Mouse (Mus musculus): ENCODE data around the gene Vmn2r12.
"Not testable (repeated sequence)": the region's sequence is repeated elsewhere in the genome, so short reads cannot be mapped to it uniquely, and the experiment has no call there.

The Vmn2r12 gene
- long read RNA-seq, experiment 1 = 0 reads
- long read RNA-seq, experiment 2 = 0 reads

DNA sequence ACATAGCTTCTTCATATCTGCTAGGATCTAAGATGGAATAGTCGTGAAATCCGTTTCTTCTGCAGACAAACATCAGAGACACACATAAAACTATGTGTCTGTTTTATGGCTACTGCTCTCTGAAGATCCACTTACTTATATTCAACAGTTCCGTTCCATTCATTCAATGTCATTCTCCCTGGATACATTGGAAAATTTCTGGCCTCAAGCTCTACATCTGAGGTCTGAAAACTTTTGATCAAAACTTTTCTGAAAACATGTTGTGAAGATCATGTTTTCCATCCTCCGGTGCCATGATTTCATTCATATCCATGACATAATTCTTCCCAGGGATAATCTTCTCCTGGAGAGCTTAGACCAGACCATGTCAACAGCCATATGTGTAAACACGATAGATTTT lies at the start of gene Vmn2r12:
Gene Vmn2r12 (minus strand): TSS at position 101 of the 400 bp plus-strand sequence.
- intact Hi-C loops (cut with DNase I) = not testable (repeated sequence)

DNA sequence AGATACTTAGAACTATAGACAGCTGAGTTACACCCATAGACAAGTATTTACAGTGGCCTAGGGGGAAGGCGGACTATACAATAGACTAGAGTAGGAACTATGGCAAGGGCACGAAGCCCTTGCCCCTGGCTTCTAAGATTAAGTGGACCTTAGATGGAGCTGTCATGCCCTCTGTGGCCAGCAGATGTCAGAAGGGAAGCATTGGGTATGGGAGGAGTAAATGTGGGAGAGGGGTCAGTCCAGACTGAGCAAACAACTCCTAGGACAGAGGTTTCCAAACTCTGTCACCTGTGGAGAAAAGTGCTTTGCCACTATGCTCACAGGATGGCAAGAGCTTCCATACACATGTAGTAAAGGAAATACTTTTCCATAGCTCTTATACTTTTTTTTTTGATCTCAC lies 41.8 kb upstream of the Vmn2r12 start:
- intact Hi-C loops (cut with DNase I) = no loop called here

DNA sequence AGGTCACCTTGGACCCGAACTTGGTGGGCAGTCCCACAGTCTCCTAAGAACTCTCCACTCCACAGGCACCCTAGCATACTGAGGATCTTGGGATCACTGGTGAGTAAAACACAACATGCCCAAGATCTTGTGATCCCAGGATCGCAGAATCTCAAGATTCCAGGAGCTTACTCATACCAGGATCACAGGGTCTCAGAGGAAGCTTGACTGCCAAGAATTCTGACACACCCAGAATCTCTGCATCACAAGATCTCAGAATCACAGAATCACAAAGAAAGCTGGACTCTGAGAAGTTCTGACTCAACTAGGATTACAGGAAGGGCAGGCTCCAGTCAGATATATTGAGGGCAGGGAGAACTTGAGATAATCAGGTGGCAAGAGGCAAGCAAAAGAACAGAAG lies 39.0 kb upstream of the Vmn2r12 start:
- intact Hi-C loops (cut with DNase I) = no loop called here

DNA sequence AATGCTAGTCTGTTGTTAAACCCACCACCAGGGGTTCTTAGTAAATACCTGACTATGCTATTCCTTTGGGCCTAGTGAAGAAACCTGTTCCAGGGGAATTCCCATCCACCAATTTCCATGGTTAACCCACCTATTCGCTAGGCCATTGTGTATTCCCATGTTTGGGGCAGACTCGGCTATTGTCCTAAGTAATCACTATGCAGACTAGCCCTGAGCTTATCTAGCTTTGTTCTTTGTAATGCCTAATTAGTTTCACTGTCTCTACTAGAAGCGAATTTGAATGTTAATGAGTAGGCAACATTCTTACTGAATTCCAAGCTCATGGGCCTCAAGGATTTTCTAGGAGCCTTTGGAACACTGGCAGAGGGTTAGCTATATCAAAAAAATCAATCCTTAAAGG lies 1.3 kb downstream of the Vmn2r12 start:
- intact Hi-C loops (cut with DNase I) = not testable (repeated sequence)

DNA sequence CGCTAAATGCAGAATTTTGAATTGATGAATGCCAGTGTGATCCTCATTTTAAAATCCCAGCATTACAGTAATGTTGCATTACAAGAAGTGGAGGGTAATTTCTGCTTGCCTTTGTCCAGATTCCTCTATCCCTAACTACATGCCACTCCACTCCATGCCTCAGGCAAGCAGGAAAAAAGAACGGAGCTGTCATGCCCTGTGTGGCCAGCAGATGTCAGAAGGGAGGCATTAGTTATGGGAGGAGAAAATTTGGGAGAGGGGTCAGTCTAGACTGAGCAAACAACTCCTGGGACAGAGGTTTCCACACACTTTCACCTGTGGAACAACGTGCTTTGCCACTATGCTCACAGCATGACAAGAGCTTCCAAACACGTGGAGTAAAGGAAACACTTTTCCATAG lies 25.7 kb downstream of the Vmn2r12 start:
- intact Hi-C loops (cut with DNase I) = not testable (repeated sequence)

DNA sequence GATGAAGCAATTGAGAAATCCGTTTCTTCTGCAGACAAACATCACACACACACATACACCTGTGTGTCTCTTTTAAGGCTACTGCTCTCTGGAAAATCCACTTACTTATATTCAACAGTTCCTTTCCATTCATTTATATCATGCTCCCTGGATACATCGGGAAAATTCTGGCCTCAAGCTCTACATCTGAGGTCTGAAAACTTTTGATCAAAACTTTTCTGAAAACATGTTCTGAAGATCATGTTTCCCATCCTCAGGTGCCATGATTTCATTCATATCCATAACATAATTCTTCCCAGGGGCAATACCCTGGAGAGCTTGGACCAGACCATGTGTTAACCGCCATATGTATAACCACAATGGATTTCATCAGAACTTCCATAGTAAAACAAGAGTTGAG lies 38.3 kb downstream of the Vmn2r12 start, which contains the start of gene Vmn2r11:
Gene Vmn2r11 (minus strand): TSS at position 101 of the 400 bp plus-strand sequence.
- intact Hi-C loops (cut with DNase I) = not testable (repeated sequence)

DNA sequence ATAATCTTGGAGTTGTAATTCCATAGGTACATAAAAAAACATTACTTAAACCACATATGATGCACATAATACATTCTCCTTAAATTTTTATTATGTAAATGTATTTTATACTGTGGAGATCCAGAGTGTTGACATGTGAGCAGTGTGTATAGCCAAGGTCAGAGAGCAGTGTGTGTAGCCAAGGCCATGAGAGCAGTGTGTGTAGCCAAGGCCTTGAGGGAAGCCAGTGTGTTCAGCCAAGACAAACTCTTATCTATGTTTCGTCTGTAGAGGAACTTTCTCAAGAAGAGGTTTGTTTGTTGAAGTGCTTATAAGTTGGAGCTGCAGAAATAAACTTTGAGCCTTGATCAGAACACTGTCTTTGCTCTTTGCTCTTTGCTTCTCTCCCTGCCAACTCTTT lies 42.5 kb downstream of the Vmn2r12 start:
- intact Hi-C loops (cut with DNase I) = no loop called here
